Mouse (Mus musculus) liver, embryonic 14 days (tissue): ENCODE results near the gene Ftl1. TPM values are rescaled to one million over a fixed set of nuclear protein-coding genes. Genes with fewer than 3 reads are reported as not detected.

Experiments used
- polyA plus RNA-seq: library from polyadenylated mRNA; depleted of rRNA; stranded (reverse); fragments of >200 nt; gene quantifications from 2 replicates; pipeline ENCODE4 v1.2.3, GENCODE M21; 2012; rRNA removed

The Ftl1 gene
- polyA plus RNA-seq: 1,332 and 1,795 TPM in 2 replicates

GRCm38 (mm10) chr7:45459564-45460140 is at the start of gene Ftl1:
Gene Ftl1, minus strand, starts transcription at chr7:45459884.

GRCm38 (mm10) chr7:45488293-45489204 is 28.9 kb upstream of the Ftl1 start, which contains the start of gene Dhdh:
Gene Dhdh, minus strand, starts transcription at chr7:45488805.

GRCm38 (mm10) chr7:45486761-45487415 is 27.2 kb upstream of the Ftl1 start, which contains the start of gene Gm45808:
Gene Gm45808, minus strand, starts transcription at chr7:45486811.

DNA sequence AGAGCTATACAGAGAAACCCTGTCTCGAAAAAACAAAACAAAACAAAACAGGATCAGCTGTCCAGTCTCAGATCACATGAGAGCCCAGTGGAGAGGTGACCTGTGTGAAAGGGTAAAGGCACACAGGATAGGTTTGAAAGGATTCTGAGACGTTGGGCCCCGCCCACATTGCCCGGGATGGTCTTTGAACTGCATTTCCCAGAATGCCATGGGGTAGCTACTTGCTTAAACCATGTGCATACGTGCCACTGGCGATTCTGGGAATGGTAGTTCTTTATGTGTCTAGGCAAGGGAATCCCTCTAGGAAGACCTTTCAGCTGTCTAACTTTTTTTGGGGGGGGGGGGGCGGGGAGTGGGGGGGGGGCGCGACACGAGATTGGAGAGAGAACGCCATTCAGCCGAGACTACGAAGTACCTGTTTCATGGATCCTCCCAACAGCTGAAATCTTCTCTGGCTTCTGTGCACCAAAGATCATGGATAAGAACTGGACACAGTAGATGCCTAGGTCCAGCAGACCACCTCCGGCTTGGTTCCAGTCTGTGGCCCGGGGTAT is 21.8 kb upstream of the Ftl1 start, which contains the start of gene Tulp2:
Gene Tulp2, plus strand, starts transcription at position 504 of the 554 bp plus-strand sequence.

DNA sequence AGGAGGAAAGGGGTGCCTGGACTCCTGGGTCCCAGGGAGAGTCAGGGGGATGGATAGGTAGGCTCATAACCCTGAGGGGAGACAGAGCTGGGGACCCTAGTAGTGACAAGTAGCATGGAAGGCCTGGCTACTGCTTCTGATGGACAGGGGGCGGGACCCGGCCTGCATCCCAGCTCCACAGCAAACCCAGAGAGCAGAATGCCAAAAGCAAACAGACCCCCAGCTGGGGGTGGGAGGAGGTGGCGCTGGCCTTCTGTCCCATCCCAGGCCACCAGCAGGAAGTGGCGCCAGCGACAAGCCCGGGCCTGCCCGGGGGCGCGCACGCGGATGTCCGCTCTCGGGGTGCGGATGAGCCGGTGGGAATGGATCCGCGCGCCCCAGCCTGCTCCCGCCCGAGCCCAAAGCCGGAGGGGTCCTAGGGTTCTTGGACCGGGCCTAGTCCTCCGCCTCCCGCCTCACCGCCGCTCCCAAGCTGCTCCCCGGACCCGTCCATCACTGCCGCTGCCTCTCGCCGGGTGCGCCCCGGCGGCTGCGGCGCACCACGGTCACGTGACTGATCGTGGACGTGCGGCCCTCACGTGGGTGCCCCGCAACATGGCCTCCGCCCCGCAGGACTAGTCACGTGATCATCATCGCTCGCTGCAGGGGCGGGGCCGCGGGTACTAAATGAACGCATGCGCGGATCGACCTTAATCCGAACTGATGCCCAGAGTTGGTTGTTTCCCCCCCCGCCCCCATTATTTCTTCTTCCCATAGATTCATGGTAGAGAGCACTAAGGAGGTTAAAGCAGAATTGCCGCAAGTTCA is 6.8 kb upstream of the Ftl1 start, which contains the start of gene Bax:
Gene Bax, minus strand, starts transcription at position 616 of the 807 bp plus-strand sequence.

GRCm38 (mm10) chr7:45437521-45438276 is 22.0 kb downstream of the Ftl1 start, which contains the start of gene Ruvbl2:
Gene Ruvbl2, minus strand, starts transcription at chr7:45438096.

DNA sequence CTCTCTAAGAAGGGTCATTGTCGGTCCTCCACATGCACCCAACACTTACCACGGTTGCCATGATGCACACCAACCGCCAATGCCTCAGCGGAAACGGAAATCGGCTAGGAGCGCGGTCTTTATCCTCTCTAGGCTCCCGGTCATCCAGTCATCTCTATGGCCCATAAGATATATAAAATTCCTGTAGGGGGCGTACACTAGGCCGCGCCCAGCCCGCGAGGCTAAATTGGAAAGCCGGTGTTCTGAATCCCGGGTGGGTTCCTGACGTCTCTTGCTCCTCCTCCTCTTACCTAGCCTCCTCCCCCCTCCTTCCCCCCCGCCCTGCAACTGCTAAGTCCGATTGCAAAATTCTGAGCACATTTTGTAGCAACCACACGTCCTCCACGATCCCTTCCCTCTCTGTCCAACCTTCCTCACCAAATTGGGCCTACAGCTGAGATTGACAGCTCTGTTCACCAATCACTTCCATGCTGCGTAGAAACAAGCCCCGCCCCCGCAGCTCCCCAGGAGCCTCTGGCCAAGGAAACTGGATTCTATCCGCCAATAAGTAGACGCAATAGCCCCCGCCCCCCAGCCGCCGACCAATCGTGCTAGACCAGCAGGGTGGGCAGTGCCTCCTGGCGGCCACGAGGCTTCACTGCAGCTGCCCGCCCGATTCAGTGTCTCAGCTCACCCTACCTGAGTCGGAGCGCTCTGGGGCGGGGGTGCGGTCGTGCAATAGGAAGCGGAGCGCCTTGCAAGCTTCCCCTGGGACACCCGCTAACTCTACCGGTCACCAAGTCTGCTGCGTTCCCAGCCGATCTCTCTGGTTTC is 25.3 kb downstream of the Ftl1 start, which contains the start of gene Gys1:
Gene Gys1, plus strand, starts transcription at position 642 of the 813 bp plus-strand sequence.

GRCm38 (mm10) chr7:45420615-45420919 is 39.1 kb downstream of the Ftl1 start, which contains the start of gene Lhb:
Gene Lhb, plus strand, starts transcription at chr7:45420820.

GRCm38 (mm10) chr7:45413113-45413863 is 46.4 kb downstream of the Ftl1 start, which contains the start of gene Ntf5:
Gene Ntf5, plus strand, starts transcription at chr7:45413695.

Other genes starting within 250 kb of the Ftl1 start
- 1.0 and 1.5 TPM in 2 replicates for gene Dkkl1, start 247.7 kb downstream of the Ftl1 start, polyA plus RNA-seq
- gene Tead2, start 244.1 kb downstream of the Ftl1 start, polyA plus RNA-seq: 9.4 and 12.0 TPM in 2 replicates
- 8.7 and 11.7 TPM in 2 replicates for gene Cd37, start 220.8 kb downstream of the Ftl1 start, polyA plus RNA-seq
- 0.01 and 0.03 TPM in 2 replicates for gene Slc6a16, start 218.8 kb downstream of the Ftl1 start, polyA plus RNA-seq
- gene Slc6a21, start 182.4 kb downstream of the Ftl1 start, polyA plus RNA-seq: not detected in 2 replicates
- 0.95 and 1.2 TPM in 2 replicates for gene Trpm4, start 126.1 kb downstream of the Ftl1 start, polyA plus RNA-seq
- gene Hrc, start 124.6 kb downstream of the Ftl1 start, polyA plus RNA-seq: 0.06 and 0.76 TPM in 2 replicates
- gene Ppfia3, start 92.9 kb downstream of the Ftl1 start, polyA plus RNA-seq: 0.18 and 0.20 TPM in 2 replicates
- gene Lin7b, start 89.3 kb downstream of the Ftl1 start, polyA plus RNA-seq: 0.31 and 0.34 TPM in 2 replicates
- gene Snrnp70, start 64.1 kb downstream of the Ftl1 start, polyA plus RNA-seq: 208 and 214 TPM in 2 replicates
- 0.01 TPM in 1 of 2 replicates, not detected in the other for gene Kcna7, start 54.2 kb downstream of the Ftl1 start, polyA plus RNA-seq
- 0.17 and 0.23 TPM in 2 replicates for gene Ntf5, start 46.2 kb downstream of the Ftl1 start, polyA plus RNA-seq
- not detected in 2 replicates for gene Lhb, start 39.1 kb downstream of the Ftl1 start, polyA plus RNA-seq
- gene Gys1, start 25.0 kb downstream of the Ftl1 start, polyA plus RNA-seq: 2.8 and 2.9 TPM in 2 replicates
- 66.7 and 69.1 TPM in 2 replicates for gene Ruvbl2, start 21.8 kb downstream of the Ftl1 start, polyA plus RNA-seq
- 52.2 and 58.7 TPM in 2 replicates for gene Bax, start 7.0 kb upstream of the Ftl1 start, polyA plus RNA-seq
- 0.18 and 0.29 TPM in 2 replicates for gene Tulp2, start 22.0 kb upstream of the Ftl1 start, polyA plus RNA-seq
- gene Gm45808, start 26.9 kb upstream of the Ftl1 start, polyA plus RNA-seq: 0.06 TPM in 1 of 2 replicates, not detected in the other
- 2.0 and 2.2 TPM in 2 replicates for gene Dhdh, start 28.9 kb upstream of the Ftl1 start, polyA plus RNA-seq
- 55.1 and 58.3 TPM in 2 replicates for gene Nucb1, start 50.5 kb upstream of the Ftl1 start, polyA plus RNA-seq
- gene Ppp1r15a, start 66.4 kb upstream of the Ftl1 start, polyA plus RNA-seq: 112 and 129 TPM in 2 replicates
- gene Plekha4, start 66.4 kb upstream of the Ftl1 start, polyA plus RNA-seq: 0.75 and 0.86 TPM in 2 replicates
- 1.1 and 1.7 TPM in 2 replicates for gene Hsd17b14, start 95.0 kb upstream of the Ftl1 start, polyA plus RNA-seq
- 35.6 and 40.6 TPM in 2 replicates for gene Bcat2, start 110.3 kb upstream of the Ftl1 start, polyA plus RNA-seq
- gene Fgf21, start 155.6 kb upstream of the Ftl1 start, polyA plus RNA-seq: not detected in 2 replicates
- gene Fut1, start 157.4 kb upstream of the Ftl1 start, polyA plus RNA-seq: 0.01 TPM in 1 of 2 replicates, not detected in the other
- 0.09 and 0.10 TPM in 2 replicates for gene Izumo1, start 161.9 kb upstream of the Ftl1 start, polyA plus RNA-seq
- 2.0 and 2.2 TPM in 2 replicates for gene Rasip1, start 167.6 kb upstream of the Ftl1 start, polyA plus RNA-seq
- gene Mamstr, start 180.1 kb upstream of the Ftl1 start, polyA plus RNA-seq: 0.37 and 0.43 TPM in 2 replicates
- not detected in 2 replicates for gene Fut2, start 206.5 kb upstream of the Ftl1 start, polyA plus RNA-seq
- gene Ntn5, start 224.1 kb upstream of the Ftl1 start, polyA plus RNA-seq: not detected in 2 replicates
- 0.02 TPM in 1 of 2 replicates, not detected in the other for gene Sec1, start 234.5 kb upstream of the Ftl1 start, polyA plus RNA-seq
- gene Car11, start 240.0 kb upstream of the Ftl1 start, polyA plus RNA-seq: 0.14 and 0.37 TPM in 2 replicates
- 0.67 TPM in 2 replicates for gene Dbp, start 245.2 kb upstream of the Ftl1 start, polyA plus RNA-seq